Mouse (Mus musculus): Measurements from ENCODE around the gene Gss. TPM values are rescaled to one million over a fixed set of nuclear protein-coding genes. Genes with fewer than 3 reads are reported as not detected.

The Gss gene
- polyA plus RNA-seq, 1 experiment from 2014 or later = 81.1 TPM

GRCm38 (mm10) chr2:155523706-155524105, 68.9 kb downstream of the Gss start:
- H3K27ac ChIP-seq (ENCODE audit: low read length) = no peak overlapping the region
- no peaks in the 10 kb centered on the region for H3K36me3 ChIP-seq (ENCODE audit: control insufficient read depth, insufficient read depth)
- no peak for ATAC-seq (ENCODE audit: low read depth)
- H3K4me1 ChIP-seq (ENCODE audit: control insufficient read depth, low read depth, low read length) = peaks cover 9% of the 10 kb centered on the region
- H3K27me3 ChIP-seq (ENCODE audit: control insufficient read depth, insufficient read depth, low read depth, low read length) = no peaks in the 10 kb centered on the region
- H3K9me3 ChIP-seq (replicated peaks; ENCODE audit: control insufficient read depth, low read length) = no peaks in the 10 kb centered on the region
- H3K4me2 ChIP-seq (ENCODE audit: low read depth, low read length) = no peak overlapping the region
- H3K4me3 ChIP-seq (ENCODE audit: low read depth, low read length) = no peak overlapping the region
- WGBS (ENCODE audit: insufficient replicate concordance) = 11% methylated on average over 5 of the region's 5 CpGs
- H3K9ac ChIP-seq (ENCODE audit: low read depth, low read length) = no peak overlapping the region

- Histone ChIP-seq H3K4me3 (ENCODE audit: low read depth, low read length) (peak overlapping the region; percentile 93), H3K9ac (ENCODE audit: low read depth, low read length) (peak overlapping the region; percentile 85), H3K4me1 (ENCODE audit: control insufficient read depth, low read depth, low read length) (peaks cover 16% of the 10 kb centered on the region), H3K27me3 (ENCODE audit: control insufficient read depth, insufficient read depth, low read depth, low read length) (peaks cover 18% of the 10 kb centered on the region), H3K9me3 (replicated peaks; ENCODE audit: control insufficient read depth, low read length) (no peaks in the 10 kb centered on the region), H3K27ac (ENCODE audit: low read length) (peak overlapping the region; percentile 86), H3K4me2 (ENCODE audit: low read depth, low read length) (peak overlapping the region; percentile 82), H3K36me3 (ENCODE audit: control insufficient read depth, insufficient read depth) (no peaks in the 10 kb centered on the region)
- ATAC-seq (ENCODE audit: low read depth) = no peak
- 15% methylated on average over 18 of the region's 18 CpGs for WGBS (ENCODE audit: insufficient replicate concordance)
These were observed 73.9 kb downstream of the Gss start for GRCm38 (mm10) chr2:155518531-155519270.

- ATAC-seq (ENCODE audit: low read depth) = peak; percentile 97
- peak within 1 kb of the TSS; percentile 85 for H3K9ac ChIP-seq (ENCODE audit: low read depth, low read length)
- H3K4me2 ChIP-seq (ENCODE audit: low read depth, low read length) = peak within 1 kb of the TSS; percentile 82
- H3K9me3 ChIP-seq (replicated peaks; ENCODE audit: control insufficient read depth, low read length) = no peaks in the 10 kb centered on the region
- H3K4me1 ChIP-seq (ENCODE audit: control insufficient read depth, low read depth, low read length) = peaks cover 16% of the 10 kb centered on the region
- 2% methylated on average over 70 of the region's 70 CpGs for WGBS (ENCODE audit: insufficient replicate concordance)
- H3K4me3 ChIP-seq (ENCODE audit: low read depth, low read length) = peak within 1 kb of the TSS; percentile 93
- H3K36me3 ChIP-seq (ENCODE audit: control insufficient read depth, insufficient read depth) = no peaks in the 10 kb centered on the region
- H3K27me3 ChIP-seq (ENCODE audit: control insufficient read depth, insufficient read depth, low read depth, low read length) = peaks cover 26% of the 10 kb centered on the region
- peak within 1 kb of the TSS; percentile 86 for H3K27ac ChIP-seq (ENCODE audit: low read length)
These were observed 74.9 kb downstream of the Gss start, which contains the start of the genes Acss2 and Ggt7 for GRCm38 (mm10) chr2:155517455-155518423. Gene Acss2 (plus strand): TSS chr2:155517948. Gene Ggt7 (minus strand): TSS chr2:155518237.

- H3K4me3 ChIP-seq (ENCODE audit: low read depth, low read length) = no peak overlapping the region
- ATAC-seq (ENCODE audit: low read depth) = no peak
- H3K27me3 ChIP-seq (ENCODE audit: control insufficient read depth, insufficient read depth, low read depth, low read length) = peaks cover 26% of the 10 kb centered on the region
- no peak overlapping the region for H3K27ac ChIP-seq (ENCODE audit: low read length)
- peaks cover 16% of the 10 kb centered on the region for H3K4me1 ChIP-seq (ENCODE audit: control insufficient read depth, low read depth, low read length)
- H3K36me3 ChIP-seq (ENCODE audit: control insufficient read depth, insufficient read depth) = no peaks in the 10 kb centered on the region
- no peaks in the 10 kb centered on the region for H3K9me3 ChIP-seq (replicated peaks; ENCODE audit: control insufficient read depth, low read length)
- 4% methylated on average over 1 of the region's 1 CpGs for WGBS (ENCODE audit: insufficient replicate concordance)
- no peak overlapping the region for H3K9ac ChIP-seq (ENCODE audit: low read depth, low read length)
- H3K4me2 ChIP-seq (ENCODE audit: low read depth, low read length) = no peak overlapping the region
These were observed 76.7 kb downstream of the Gss start for GRCm38 (mm10) chr2:155515941-155516340.

GRCm38 (mm10) chr2:155514666-155515065, 77.9 kb downstream of the Gss start:
- Histone ChIP-seq H3K27me3 (ENCODE audit: control insufficient read depth, insufficient read depth, low read depth, low read length) (peaks cover 26% of the 10 kb centered on the region), H3K27ac (ENCODE audit: low read length) (no peak overlapping the region), H3K4me3 (ENCODE audit: low read depth, low read length) (peak overlapping the region; percentile 18; the same call in 1 of the 2 replicates), H3K9ac (ENCODE audit: low read depth, low read length) (no peak overlapping the region; the same call in 1 of the 2 replicates), H3K4me1 (ENCODE audit: control insufficient read depth, low read depth, low read length) (peaks cover 16% of the 10 kb centered on the region), H3K36me3 (ENCODE audit: control insufficient read depth, insufficient read depth) (no peaks in the 10 kb centered on the region), H3K9me3 (replicated peaks; ENCODE audit: control insufficient read depth, low read length) (no peaks in the 10 kb centered on the region), H3K4me2 (ENCODE audit: low read depth, low read length) (peak overlapping the region; percentile 30; the same call in 1 of the 2 replicates)
- no peak for ATAC-seq (ENCODE audit: low read depth)
- 1% methylated on average over 23 of the region's 23 CpGs for WGBS (ENCODE audit: insufficient replicate concordance)

GRCm38 (mm10) chr2:155513543-155513942, 79.1 kb downstream of the Gss start:
- Histone ChIP-seq H3K27me3 (ENCODE audit: control insufficient read depth, insufficient read depth, low read depth, low read length) (peaks cover 26% of the 10 kb centered on the region), H3K36me3 (ENCODE audit: control insufficient read depth, insufficient read depth) (no peaks in the 10 kb centered on the region), H3K27ac (ENCODE audit: low read length) (no peak overlapping the region), H3K4me3 (ENCODE audit: low read depth, low read length) (no peak overlapping the region), H3K9me3 (replicated peaks; ENCODE audit: control insufficient read depth, low read length) (no peaks in the 10 kb centered on the region), H3K9ac (ENCODE audit: low read depth, low read length) (no peak overlapping the region), H3K4me2 (ENCODE audit: low read depth, low read length) (no peak overlapping the region), H3K4me1 (ENCODE audit: control insufficient read depth, low read depth, low read length) (peaks cover 11% of the 10 kb centered on the region)
- 44% methylated on average over 5 of the region's 5 CpGs for WGBS (ENCODE audit: insufficient replicate concordance)
- no peak for ATAC-seq (ENCODE audit: low read depth)

MicroRNAs within 50 kb of the gene (microRNA counts, 519-probe panel; counts per million panel counts)
- microRNA mmu-miR-499 = 2,227 counts per million, percentile 40 among the panel's probes with 10 or more counts

Small RNAs within 50 kb of the gene (microRNA-seq; reads per million reads assigned to microRNA genes)
- gene Mir499 = 211 reads per million, percentile 61 among the genes with 10 or more reads in this experiment

Other genes with a start within 250 kb of the Gss start
- 20.6 and 22.1 TPM in 2 replicates for gene Pigu, start 235.4 kb downstream of the Gss start, polyA plus RNA-seq (2015; fragmentation: Nextera tagmentation; extraction: Ambion mirVana)
- 4.4 and 5.7 TPM in 2 replicates for gene Trp53inp2, start 211.8 kb downstream of the Gss start, polyA plus RNA-seq (2015; fragmentation: Nextera tagmentation; extraction: Ambion mirVana)
- 4.4 and 5.1 TPM in 2 replicates for gene Ncoa6, start 118.9 kb downstream of the Gss start, polyA plus RNA-seq (2015; fragmentation: Nextera tagmentation; extraction: Ambion mirVana)
- gene Acss2, start 74.9 kb downstream of the Gss start, polyA plus RNA-seq (2015; fragmentation: Nextera tagmentation; extraction: Ambion mirVana) = 24.6 and 29.6 TPM in 2 replicates
- gene Ggt7, start 74.6 kb downstream of the Gss start, polyA plus RNA-seq (2015; fragmentation: Nextera tagmentation; extraction: Ambion mirVana) = 0.17 and 0.20 TPM in 2 replicates
- 0.94 and 1.7 TPM in 2 replicates for gene Myh7b, start 18.4 kb upstream of the Gss start, polyA plus RNA-seq (2015; fragmentation: Nextera tagmentation; extraction: Ambion mirVana)
- gene Trpc4ap, start 99.6 kb upstream of the Gss start, polyA plus RNA-seq (2015; fragmentation: Nextera tagmentation; extraction: Ambion mirVana) = 49.7 and 50.7 TPM in 2 replicates
- gene Edem2, start 136.7 kb upstream of the Gss start, polyA plus RNA-seq (2015; fragmentation: Nextera tagmentation; extraction: Ambion mirVana) = 29.5 and 30.3 TPM in 2 replicates
- not detected in 2 replicates for gene Gm17581, start 143.1 kb upstream of the Gss start, polyA plus RNA-seq (2015; fragmentation: Nextera tagmentation; extraction: Ambion mirVana)
- 0.96 and 1.4 TPM in 2 replicates for gene Procr, start 158.3 kb upstream of the Gss start, polyA plus RNA-seq (2015; fragmentation: Nextera tagmentation; extraction: Ambion mirVana)
- not detected in 2 replicates for gene Mmp24, start 182.5 kb upstream of the Gss start, polyA plus RNA-seq (2015; fragmentation: Nextera tagmentation; extraction: Ambion mirVana)
- gene BC029722, start 226.6 kb upstream of the Gss start, polyA plus RNA-seq (2015; fragmentation: Nextera tagmentation; extraction: Ambion mirVana) = 4.8 and 5.6 TPM in 2 replicates
- 108 TPM in 2 replicates for gene Eif6, start 234.1 kb upstream of the Gss start, polyA plus RNA-seq (2015; fragmentation: Nextera tagmentation; extraction: Ambion mirVana)
- gene Fam83c, start 242.0 kb upstream of the Gss start, polyA plus RNA-seq (2015; fragmentation: Nextera tagmentation; extraction: Ambion mirVana) = 0.08 and 0.14 TPM in 2 replicates